8 mouse cellular contexts compared by ENCODE assay signal in the genomic region with DNA sequence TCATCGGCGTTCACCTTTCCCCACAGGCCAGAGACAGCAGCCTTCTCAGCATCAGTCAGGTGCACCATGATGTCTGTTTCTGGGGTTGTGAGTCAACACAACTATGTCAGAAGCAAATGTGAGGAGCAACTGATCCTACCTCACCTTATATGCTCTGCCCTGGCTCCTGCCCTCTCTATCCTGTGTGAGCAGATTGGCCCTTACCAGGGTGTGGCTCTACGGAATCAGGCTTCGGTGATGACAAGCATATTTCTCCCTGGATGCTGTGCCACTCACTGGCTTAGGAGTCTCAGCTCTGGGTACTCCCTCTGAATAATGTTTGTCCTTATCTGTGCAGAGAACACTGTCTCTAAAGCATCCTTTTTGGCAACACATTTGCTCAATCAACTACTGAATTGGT. TPM values are rescaled to one million over a fixed set of nuclear protein-coding genes. Genes with fewer than 3 reads are reported as not detected.
DNase-seq lines count a peak whose midpoint lies in the region; ATAC-seq and TF ChIP-seq lines count a peak whose summit lies in the region.

Gene Hbb-bs, minus strand, starts transcription at position 289 of the 400 bp plus-strand sequence.

- H3K4me3 ChIP-seq in bone marrow, adult 2 months (replicated peaks; ENCODE audit: control insufficient read depth, low read depth, low read length): peak within 1 kb of the TSS; percentile 58
- no peak within 1 kb of the TSS for H3K4me3 ChIP-seq in intestine, embryonic 16.5 days (ENCODE audit: low read length)

- no peaks in the 10 kb centered on the region for H3K9me3 ChIP-seq in intestine, embryonic 16.5 days (ENCODE audit: control insufficient read depth, low read length)

- 61% methylated on average over 4 of the region's 4 CpGs for WGBS in bone marrow, adult 2 months
- WGBS in intestine, embryonic 16.5 days: 93% methylated on average over 4 of the region's 4 CpGs

- TF ChIP-seq POLR2A in bone marrow, adult 2 months (IDR thresholded peaks at IDR 0.05; ENCODE audit: borderline replicate concordance, control insufficient read depth, low read depth, low read length): peak; percentile 56; the same call in 1 of the 2 replicates

- no peaks in the 10 kb centered on the region for H3K27me3 ChIP-seq in intestine, embryonic 16.5 days (replicated peaks; ENCODE audit: control insufficient read depth, insufficient read depth, low read length)

- no peak within 1 kb of the TSS for H3K9ac ChIP-seq in intestine, embryonic 16.5 days (ENCODE audit: low read depth, low read length)

- H3K4me1 ChIP-seq in bone marrow, adult 2 months (ENCODE audit: control insufficient read depth, insufficient read depth, low read length): no peaks in the 10 kb centered on the region; the same call in none of the 2 replicates
- no peaks in the 10 kb centered on the region for H3K4me1 ChIP-seq in intestine, embryonic 16.5 days (ENCODE audit: control insufficient read depth, insufficient read depth, low read length)

- DNase-seq in frontal cortex, adult 2 months (ENCODE audit: extremely low spot score in 1 of 2, low spot score in 1 of 2): no peak
- DNase-seq in frontal cortex, postnatal 36 days (ENCODE audit: low spot score in 2 of 2): no peak
- DNase-seq in gastrocnemius, postnatal 25 days: no peak
- no peak for DNase-seq in testis, postnatal 14 days (ENCODE audit: low spot score)
- no peak for DNase-seq in embryo, embryonic 9.5 days (ENCODE audit: extremely low spot score)

- H3K36me3 ChIP-seq in intestine, embryonic 16.5 days (ENCODE audit: control insufficient read depth, insufficient read depth, low read length): no peaks in the 10 kb centered on the region

- peak; percentile 89 for ATAC-seq in intestine, embryonic 16.5 days
- peak; percentile 79 for ATAC-seq in megakaryocyte progenitor cell, adult 5-6 weeks (replicated peaks; ENCODE audit: poor library complexity)

- H3K4me2 ChIP-seq in intestine, embryonic 16.5 days (ENCODE audit: low read depth, low read length): no peak within 1 kb of the TSS

- TF ChIP-seq CTCF in bone marrow, adult 2 months (IDR thresholded peaks at IDR 0.05; ENCODE audit: control insufficient read depth, insufficient read depth, low read length): no peak

- H3K27ac ChIP-seq in bone marrow, adult 2 months (ENCODE audit: control insufficient read depth, insufficient read depth, low read depth, low read length, poor library complexity): peak within 1 kb of the TSS; percentile 95
- no peak within 1 kb of the TSS for H3K27ac ChIP-seq in intestine, embryonic 16.5 days (ENCODE audit: low read length)

RNA-seq across cellular contexts. Expression of gene Hbb-bs, which starts in this region (rescaled TPM):
- 468 and 610 TPM in 2 replicates for polyA plus RNA-seq in frontal cortex, adult 2 months (2012; rRNA removed)
- 44,806 and 110,365 TPM in 2 replicates for polyA plus RNA-seq in bone marrow, adult 2 months (2011; ENCODE audit: insufficient read depth, insufficient read length, low replicate concordance, missing spikeins)
- 1,000 to 10,000 TPM in 1 of 2 experiments, 100 to 1,000 TPM in 1; 504 to 2,205 TPM for total RNA-seq in gastrocnemius, postnatal 25 days (2021)
- 6,207 and 7,496 TPM in 2 replicates for polyA plus RNA-seq in intestine, embryonic 16.5 days (2015; fragmentation: Nextera tagmentation; extraction: Ambion mirVana)
- 25.1 and 66.9 TPM in 2 replicates for total RNA-seq in megakaryocyte progenitor cell, adult 5-6 weeks (2015)
- total RNA-seq in megakaryocyte progenitor cell, adult 5-6 weeks (2017): 7.5 and 24.0 TPM in 2 replicates

Comparison
In these comparisons a context has a peak if more than half of its experiments do, and no peak if none do; other contexts are left out.
1. RNA of gene Hbb-bs (total RNA-seq): 504 to 2,205 TPM in gastrocnemius, postnatal 25 days; 7.5 to 66.9 TPM in megakaryocyte progenitor cell, adult 5-6 weeks; every median in the first group is over 4 times any median in the second.
2. RNA of gene Hbb-bs (polyA plus RNA-seq): 44,806 to 110,365 TPM in bone marrow, adult 2 months and 6,207 to 7,496 TPM in intestine, embryonic 16.5 days; 468 to 610 TPM in frontal cortex, adult 2 months; every median in the first group is over 10 times any median in the second.